Mouse (Mus musculus) cerebellum, adult 2 months (tissue): ENCODE measurements around the gene Cacna1g. TPM values are rescaled to one million over a fixed set of nuclear protein-coding genes. Genes with fewer than 3 reads are reported as not detected.

Source experiments
- DNase-seq, 2 experiments: peaks; one replicate each; pipeline ENCODE4 v3.0.0; 2021
- H3K27ac ChIP-seq: fragments of 200-500 bp; 2 replicates; pipeline ENCODE4 v1.5.1; 2012; ENCODE audit warnings: low read length, control low read depth, inconsistent platforms; ENCODE audit not compliant: insufficient read depth
- H3K27me3 ChIP-seq: fragments of 200-500 bp; 2 replicates; pipeline ENCODE4 v1.6.1; 2012; ENCODE audit warnings: inconsistent platforms, mild to moderate bottlenecking, low read length, moderate library complexity; ENCODE audit not compliant: control insufficient read depth, insufficient read depth
- H3K4me1 ChIP-seq: fragments of 200-500 bp; 2 replicates; pipeline ENCODE4 v1.6.1; 2011; ENCODE audit warnings: low read length; ENCODE audit not compliant: control insufficient read depth, insufficient read depth
- H3K4me3 ChIP-seq: fragments of 200-500 bp; replicated peaks from 2 replicates; pipeline ENCODE3; 2011; ENCODE audit warnings: mild to moderate bottlenecking, low read depth, low read length, control low read depth; ENCODE audit not compliant: insufficient read depth
- CTCF ChIP-seq: fragments of 200-500 bp; IDR thresholded peaks from 2 replicates; pipeline ENCODE4 v1.5.1; 2011; ENCODE audit warnings: low read depth, mild to moderate bottlenecking, control low read depth, low read length, moderate library complexity, borderline replicate concordance; ENCODE audit not compliant: insufficient read depth
- POLR2A ChIP-seq: fragments of 200-500 bp; IDR thresholded peaks from 2 replicates; pipeline ENCODE4 v1.6.1; 2011; ENCODE audit warnings: low read length, control low read depth, borderline replicate concordance; ENCODE audit not compliant: insufficient read depth
- WGBS: fragments of 180-500 bp; shearing (Covaris S2); methylation state at CpG from one replicate; pipeline ENCODE4 v1.1.7; 2018; 5-methylcytosine and 5-hydroxymethylcytosine counted together
- polyA plus RNA-seq: library from polyadenylated mRNA; depleted of rRNA; stranded (reverse); fragments of >200 nt; gene quantifications from 2 replicates; pipeline ENCODE4 v1.2.3, GENCODE M21; 2012; rRNA removed

The Cacna1g gene
- polyA plus RNA-seq, result 199 and 248 TPM in 2 replicates

DNA sequence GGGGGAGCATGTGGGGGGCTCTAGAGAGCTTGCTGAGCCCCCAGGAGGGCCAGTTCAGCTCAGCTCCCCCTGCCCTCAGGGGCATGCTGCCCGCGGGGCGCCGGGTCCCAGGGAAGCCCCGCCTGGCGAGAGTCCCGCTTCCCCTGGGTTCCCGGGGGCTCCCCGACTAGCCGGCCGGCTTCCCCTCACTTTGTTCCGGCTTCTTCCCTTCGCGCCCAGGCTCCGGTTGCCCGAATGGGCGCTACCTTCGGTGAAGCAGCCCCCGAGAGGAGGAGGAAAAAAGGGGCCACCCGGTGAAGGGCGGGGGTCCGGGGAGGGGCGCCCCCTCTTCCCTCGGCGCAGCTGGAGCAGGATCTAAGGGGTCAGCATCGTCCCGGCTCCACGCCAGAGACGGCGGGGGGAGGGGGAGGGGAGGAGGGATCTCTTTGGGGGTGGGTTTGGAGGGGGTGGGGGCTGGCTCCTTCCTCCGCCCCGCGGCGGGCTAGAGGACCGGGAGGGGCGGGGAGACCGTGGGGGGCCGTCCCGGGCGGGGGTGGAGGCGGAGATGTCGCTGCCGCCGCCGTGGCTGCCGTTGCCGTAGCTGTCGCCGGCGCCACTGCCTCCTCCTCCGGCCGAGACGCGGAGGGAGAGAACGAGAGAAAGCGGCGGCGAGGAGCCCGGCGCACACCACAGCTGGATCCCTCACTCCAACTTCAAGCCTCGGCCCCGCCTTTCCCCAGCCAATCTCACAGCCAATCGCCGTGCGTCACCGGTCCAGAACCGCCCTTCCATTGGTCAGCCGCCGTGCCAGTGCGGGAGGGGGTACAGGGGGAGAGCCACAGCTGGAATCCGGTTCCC is at the start of gene Cacna1g:
Gene Cacna1g, minus strand, starts transcription at position 492 of the 837 bp plus-strand sequence.
- DNase-seq, result peak; percentile 85 to 87
- TF ChIP-seq CTCF, result no peak
- TF ChIP-seq POLR2A, result no peak
- H3K4me1 ChIP-seq, result peaks cover 23% of the 10 kb centered on the region
- H3K27ac ChIP-seq, result no peak within 1 kb of the TSS
- peak within 1 kb of the TSS; percentile 79 for H3K4me3 ChIP-seq
- 2% methylated on average over 58 of the region's 71 CpGs for WGBS
- H3K27me3 ChIP-seq, result no peaks in the 10 kb centered on the region; the same call in 1 of the 2 replicates

DNA sequence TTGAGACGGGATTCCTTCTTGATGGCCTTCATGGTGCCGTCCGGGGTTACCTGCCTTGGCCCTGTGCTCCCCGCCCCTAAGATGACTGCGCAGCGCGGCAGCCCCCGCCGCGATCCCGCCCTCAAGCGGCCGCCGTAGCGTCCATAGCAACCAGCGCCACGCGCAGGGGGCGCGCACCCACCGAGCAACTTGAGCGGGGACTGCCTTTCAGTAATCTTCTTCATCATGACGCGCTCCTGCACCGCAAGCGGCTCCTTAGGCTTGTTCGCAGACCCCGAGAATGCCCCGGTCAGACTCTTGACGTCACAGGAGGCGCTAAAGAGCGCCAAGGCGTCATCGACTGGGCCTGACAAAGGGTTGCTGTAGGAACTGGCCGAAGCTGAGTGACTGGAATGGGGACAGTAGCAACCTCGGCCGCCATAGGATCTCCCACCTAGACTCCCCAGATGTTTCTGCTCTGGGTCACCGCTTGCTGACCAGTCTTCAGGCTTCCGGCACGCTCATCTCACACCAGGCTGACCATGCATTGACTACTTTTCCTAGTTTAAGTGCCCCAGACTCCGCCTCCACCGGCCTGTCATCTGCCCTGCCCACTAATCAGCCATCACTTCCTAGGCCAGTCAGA is 47.3 kb upstream of the Cacna1g start, which contains the start of gene Mycbpap:
Gene Mycbpap, minus strand, starts transcription at position 524 of the 625 bp plus-strand sequence.
- H3K27ac ChIP-seq, result no peak within 1 kb of the TSS
- no peaks in the 10 kb centered on the region for H3K27me3 ChIP-seq
- WGBS, result 2% methylated on average over 42 of the region's 42 CpGs
- peak; percentile 79 to 87 for DNase-seq
- 0 out of 2 replicates have a peak, but pooled peaks cover 3% of the 10 kb centered on the region for H3K4me1 ChIP-seq
- peak within 1 kb of the TSS; percentile 80 for H3K4me3 ChIP-seq
- peak; percentile 20; the same call in 1 of the 2 replicates for TF ChIP-seq POLR2A
- peak; percentile 5; the same call in 1 of the 2 replicates for TF ChIP-seq CTCF

DNA sequence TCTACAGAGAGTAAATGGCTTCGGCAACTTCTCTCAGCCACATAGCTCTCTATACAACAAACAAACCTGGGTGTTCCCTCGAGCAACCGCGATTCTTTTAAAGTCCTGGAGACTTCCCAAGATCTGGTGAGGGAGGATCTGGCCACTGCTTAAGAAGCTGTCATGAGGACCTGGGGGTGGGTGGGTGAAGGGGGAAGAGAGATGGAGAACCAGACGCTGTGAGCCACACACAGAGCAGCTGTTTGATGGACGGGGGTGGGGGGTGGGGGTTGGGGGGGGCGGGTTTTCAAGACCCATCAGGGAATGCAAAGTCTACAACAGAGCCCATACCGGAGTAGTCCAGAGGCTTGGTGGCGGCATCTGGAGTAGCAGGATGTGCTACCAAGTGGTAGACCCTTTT is 39.5 kb upstream of the Cacna1g start:
- WGBS, result 30% methylated on average over 9 of the region's 9 CpGs
- H3K4me3 ChIP-seq, result no peak overlapping the region

GRCm38 (mm10) chr11:94508976-94509375 is 35.0 kb upstream of the Cacna1g start:
- no peak overlapping the region for H3K27ac ChIP-seq
- no peak overlapping the region for H3K4me3 ChIP-seq
- TF ChIP-seq CTCF (no peak), POLR2A (no peak)
- no peaks in the 10 kb centered on the region for H3K4me1 ChIP-seq
- no peak for DNase-seq
- no peaks in the 10 kb centered on the region for H3K27me3 ChIP-seq
- 93% methylated on average over 10 of the region's 10 CpGs for WGBS

More for the DNA sequence above, 39.5 kb upstream of the Cacna1g start:
- no peak for DNase-seq
- H3K4me1 ChIP-seq, result no peaks in the 10 kb centered on the region
- H3K27ac ChIP-seq, result no peak overlapping the region
- H3K27me3 ChIP-seq, result no peaks in the 10 kb centered on the region
- TF ChIP-seq POLR2A, result no peak
- no peak for TF ChIP-seq CTCF

GRCm38 (mm10) chr11:94501482-94501881 is 27.5 kb upstream of the Cacna1g start:
- WGBS, result 93% methylated on average over 8 of the region's 8 CpGs
- DNase-seq, result no peak
- Histone ChIP-seq H3K4me3 (no peak overlapping the region), H3K27me3 (no peaks in the 10 kb centered on the region), H3K27ac (no peak overlapping the region), H3K4me1 (peaks cover 9% of the 10 kb centered on the region)
- TF ChIP-seq POLR2A, result no peak
- TF ChIP-seq CTCF, result no peak

- DNase-seq, result peak in 1 of 2 experiments; percentile 42
- Histone ChIP-seq H3K4me1 (peaks cover 9% of the 10 kb centered on the region), H3K4me3 (peak overlapping the region; percentile 77), H3K27me3 (no peaks in the 10 kb centered on the region), H3K27ac (peak overlapping the region; percentile 98)
- WGBS, result 27% methylated on average over 8 of the region's 8 CpGs
- no peak for TF ChIP-seq CTCF
Measured at GRCm38 (mm10) chr11:94500362-94500761, 26.4 kb upstream of the Cacna1g start.

- DNase-seq, result peak; percentile 66 to 68
- peaks cover 9% of the 10 kb centered on the region for H3K4me1 ChIP-seq
- no peaks in the 10 kb centered on the region for H3K27me3 ChIP-seq
- TF ChIP-seq CTCF (no peak), POLR2A (peak; percentile 23; the same call in 1 of the 2 replicates)
- H3K27ac ChIP-seq, result peak within 1 kb of the TSS; percentile 98
- WGBS, result under 1% methylated on average over 26 of the region's 26 CpGs
- peak within 1 kb of the TSS; percentile 77 for H3K4me3 ChIP-seq
Measured at GRCm38 (mm10) chr11:94499661-94500152, 25.7 kb upstream of the Cacna1g start, which contains the start of gene Epn3. Epn3 (minus strand) TSS chr11:94499974.

- peak overlapping the region; percentile 98 for H3K27ac ChIP-seq
- DNase-seq, result peak; percentile 82 to 92
- peaks cover 9% of the 10 kb centered on the region for H3K4me1 ChIP-seq
- H3K4me3 ChIP-seq, result peak overlapping the region; percentile 77
- 0% methylated on average over 2 of the region's 2 CpGs for WGBS
- TF ChIP-seq CTCF (no peak), POLR2A (peak; percentile 73; the same call in 1 of the 2 replicates)
- no peaks in the 10 kb centered on the region for H3K27me3 ChIP-seq
Measured at GRCm38 (mm10) chr11:94499035-94499434, 25.0 kb upstream of the Cacna1g start.
